Mouse (Mus musculus) midbrain, embryonic 12.5 days (tissue): Measurements from ENCODE around the gene Gtf3c6. TPM values are rescaled to one million over a fixed set of nuclear protein-coding genes. Genes with fewer than 3 reads are reported as not detected.
A peak's percentile ranks its signal among the peaks of the same experiment; 100 is the strongest.

Experiments
- ATAC-seq: fragments of 200-750 bp; cut with Nextera tagmentation; 2 replicates; pipeline ENCODE4 v1.8.0; 2017; ENCODE audit warnings: low read depth, moderate TSS enrichment, moderate library complexity; ENCODE audit not compliant: low FRiP score
- H3K27ac ChIP-seq: fragments of 300-500 bp; sonication (generic); replicated peaks from 2 replicates; pipeline ENCODE4 v1.5.1; 2016; ENCODE audit warnings: mild to moderate bottlenecking
- H3K27me3 ChIP-seq: fragments of 300-500 bp; sonication (generic); 2 replicates; pipeline ENCODE4 v1.6.1; 2016; ENCODE audit warnings: mild to moderate bottlenecking
- H3K36me3 ChIP-seq: fragments of 300-500 bp; sonication (generic); 2 replicates; pipeline ENCODE4 v1.6.1; 2016
- H3K4me1 ChIP-seq: fragments of 300-500 bp; sonication (generic); 2 replicates; pipeline ENCODE4 v1.6.1; 2016
- H3K4me2 ChIP-seq: fragments of 300-500 bp; sonication (generic); replicated peaks from 2 replicates; pipeline ENCODE4 v1.6.1; 2016; ENCODE audit warnings: mild to moderate bottlenecking, moderate library complexity
- H3K4me3 ChIP-seq: fragments of 300-500 bp; sonication (generic); 2 replicates; pipeline ENCODE4 v1.5.1; 2016; ENCODE audit warnings: mild to moderate bottlenecking
- H3K9ac ChIP-seq: fragments of 300-500 bp; sonication (generic); replicated peaks from 2 replicates; pipeline ENCODE4 v1.6.1; 2016; ENCODE audit warnings: mild to moderate bottlenecking, moderate library complexity
- H3K9me3 ChIP-seq: fragments of 300-500 bp; sonication (generic); 2 replicates; pipeline ENCODE4 v1.6.1; 2016; ENCODE audit warnings: mild to moderate bottlenecking
- WGBS: fragments of 180-500 bp; shearing (Covaris S2); methylation state at CpG from one replicate; pipeline ENCODE4 v1.1.7; 2016; 5-methylcytosine and 5-hydroxymethylcytosine counted together
- polyA plus RNA-seq: library from polyadenylated mRNA; unstranded; fragments of >200 nt; fragmentation: Nextera tagmentation; extraction: Ambion mirVana; gene quantifications from 2 replicates; pipeline ENCODE4 v1.2.1, GENCODE M21; 2016

Gtf3c6 gene
- polyA plus RNA-seq, 1 experiment from 2014 or later: 127 TPM

DNA sequence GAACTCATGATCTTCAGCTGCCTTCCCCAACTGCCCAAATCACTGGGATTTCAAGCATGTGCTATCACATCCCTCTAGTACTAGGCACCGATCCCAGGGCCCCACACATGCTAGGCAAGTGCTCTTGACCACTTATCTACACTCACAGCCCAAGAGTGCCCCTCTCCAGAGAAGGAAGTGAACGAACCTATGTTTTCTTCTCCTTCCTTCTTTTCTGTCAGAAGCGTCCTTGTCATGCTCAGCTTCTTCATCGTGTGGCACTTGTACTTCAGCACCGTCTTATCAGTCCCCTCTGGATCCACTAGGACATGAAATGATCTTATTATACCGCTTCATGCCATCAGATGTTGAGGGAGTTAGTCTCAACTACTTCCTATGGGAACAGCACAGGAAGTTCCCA is 6.9 kb downstream of the Gtf3c6 start:
- WGBS: 92% methylated on average over 6 of the region's 6 CpGs

DNA sequence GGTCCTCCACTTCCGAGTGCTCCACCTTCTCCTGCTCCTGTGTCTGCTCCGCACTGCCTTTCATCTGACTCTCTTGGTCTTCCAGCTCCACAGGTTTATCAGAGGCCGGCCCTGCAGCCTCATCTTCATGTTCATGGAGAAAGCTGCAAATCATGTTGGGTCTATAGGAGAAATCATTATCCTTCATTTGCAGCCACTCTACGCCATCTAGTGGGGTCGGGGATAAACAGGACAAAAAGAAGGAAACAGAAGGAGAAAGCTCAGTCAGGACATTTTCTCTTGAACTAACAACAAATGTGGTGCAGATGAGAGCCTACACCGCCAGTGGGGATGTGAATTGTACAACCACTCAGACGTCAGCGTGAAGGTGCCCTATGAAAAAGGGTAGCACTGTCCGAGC is 8.3 kb downstream of the Gtf3c6 start:
- Histone ChIP-seq H3K4me1 (0 out of 2 replicates have a peak, but pooled peaks cover 8% of the 10 kb centered on the region), H3K4me2 (no peak overlapping the region), H3K27me3 (no peaks in the 10 kb centered on the region), H3K9me3 (no peaks in the 10 kb centered on the region), H3K9ac (no peak overlapping the region), H3K27ac (no peak overlapping the region), H3K4me3 (no peak overlapping the region), H3K36me3 (peaks cover 67% of the 10 kb centered on the region)
- no peak for ATAC-seq
- WGBS: 91% methylated on average over 9 of the region's 9 CpGs

More for the DNA sequence above, 6.9 kb downstream of the Gtf3c6 start:
- no peak for ATAC-seq
- H3K9me3 ChIP-seq: no peaks in the 10 kb centered on the region
- H3K27me3 ChIP-seq: no peaks in the 10 kb centered on the region
- 0 out of 2 replicates have a peak, but pooled peaks cover 5% of the 10 kb centered on the region for H3K4me1 ChIP-seq
- H3K9ac ChIP-seq: no peak overlapping the region
- H3K4me2 ChIP-seq: no peak overlapping the region
- no peak overlapping the region for H3K27ac ChIP-seq
- no peak overlapping the region for H3K4me3 ChIP-seq
- peaks cover 69% of the 10 kb centered on the region for H3K36me3 ChIP-seq

DNA sequence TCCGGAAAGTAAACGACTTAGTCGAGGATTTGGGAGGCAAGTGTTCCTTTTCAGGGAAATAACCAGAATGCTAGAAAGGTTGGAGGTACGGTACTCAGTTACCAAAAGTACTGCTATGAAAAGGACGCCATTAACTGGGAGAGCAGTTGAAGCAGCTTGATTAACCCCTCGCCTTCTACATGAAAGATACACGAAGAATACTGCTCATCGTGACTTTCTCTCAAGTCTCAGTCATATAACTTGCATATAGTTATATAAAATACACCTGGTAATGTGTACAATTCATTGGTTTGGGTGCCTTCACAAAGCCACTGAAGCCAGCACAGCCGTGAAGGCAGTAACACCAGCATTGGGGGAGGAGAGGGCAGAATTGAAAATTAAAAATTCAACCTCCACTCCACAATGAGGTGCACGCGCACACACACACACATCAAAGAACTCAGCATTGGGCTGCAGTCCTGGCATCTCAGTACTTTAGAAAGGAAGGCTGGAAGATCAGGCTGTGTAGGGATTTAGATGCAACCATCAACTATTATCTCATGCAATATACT is 10.7 kb downstream of the Gtf3c6 start:
- 31% methylated on average over 11 of the region's 11 CpGs for WGBS

DNA sequence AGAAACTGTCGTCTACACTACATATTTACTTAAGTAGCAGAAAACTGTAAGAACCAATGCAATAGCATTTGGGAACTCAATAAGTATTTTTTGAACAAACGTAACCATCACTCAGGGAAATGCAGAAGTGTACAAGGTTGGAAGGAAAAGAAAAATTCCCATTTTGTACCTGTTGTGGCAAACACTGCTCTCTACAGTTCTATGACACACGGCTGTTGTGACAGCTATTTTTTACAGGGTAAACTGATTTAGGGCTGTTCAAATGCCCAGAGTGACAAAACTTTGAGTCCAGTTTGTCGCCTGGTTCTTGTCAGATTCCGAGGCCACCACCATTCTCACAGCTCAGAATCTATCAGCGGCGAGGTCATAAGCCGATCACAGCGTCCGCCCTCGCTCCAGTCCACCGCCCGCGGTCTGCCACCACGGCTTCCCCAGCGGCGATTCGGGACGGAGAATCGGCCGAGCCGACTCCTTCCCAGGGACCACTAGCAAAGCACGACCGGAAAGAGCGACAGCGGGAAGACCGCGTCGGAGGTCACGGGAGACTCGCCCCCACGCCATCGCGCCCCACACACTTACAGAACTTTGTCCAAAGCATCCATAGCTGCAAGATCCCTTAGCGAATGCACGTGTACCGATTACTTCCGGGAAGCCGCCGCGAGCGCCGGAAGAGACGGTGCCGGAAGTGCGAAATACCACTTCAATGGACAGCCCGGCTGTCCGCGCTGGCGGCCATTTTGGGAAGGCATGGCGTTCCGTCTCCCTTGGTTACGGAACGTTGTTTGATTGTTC is 11.3 kb downstream of the Gtf3c6 start, which contains the start of gene Rpf2:
Rpf2 (minus strand) TSS at position 663 of the 792 bp plus-strand sequence.
- Histone ChIP-seq H3K27ac (peak within 1 kb of the TSS; percentile 60), H3K4me1 (0 out of 2 replicates have a peak, but pooled peaks cover 8% of the 10 kb centered on the region), H3K4me2 (peak within 1 kb of the TSS; percentile 70), H3K36me3 (peaks cover 67% of the 10 kb centered on the region), H3K9ac (peak within 1 kb of the TSS; percentile 58), H3K27me3 (no peaks in the 10 kb centered on the region), H3K9me3 (no peaks in the 10 kb centered on the region), H3K4me3 (peak within 1 kb of the TSS; percentile 76)
- under 1% methylated on average over 54 of the region's 54 CpGs for WGBS
- ATAC-seq: peak; percentile 95

More for the DNA sequence above, 10.7 kb downstream of the Gtf3c6 start:
- no peaks in the 10 kb centered on the region for H3K9me3 ChIP-seq
- peak; percentile 40 for ATAC-seq
- H3K27me3 ChIP-seq: no peaks in the 10 kb centered on the region
- H3K9ac ChIP-seq: no peak overlapping the region
- H3K27ac ChIP-seq: peak overlapping the region; percentile 60
- peak overlapping the region; percentile 76 for H3K4me3 ChIP-seq
- H3K4me1 ChIP-seq: 0 out of 2 replicates have a peak, but pooled peaks cover 8% of the 10 kb centered on the region
- H3K4me2 ChIP-seq: peak overlapping the region; percentile 70
- peaks cover 67% of the 10 kb centered on the region for H3K36me3 ChIP-seq

DNA sequence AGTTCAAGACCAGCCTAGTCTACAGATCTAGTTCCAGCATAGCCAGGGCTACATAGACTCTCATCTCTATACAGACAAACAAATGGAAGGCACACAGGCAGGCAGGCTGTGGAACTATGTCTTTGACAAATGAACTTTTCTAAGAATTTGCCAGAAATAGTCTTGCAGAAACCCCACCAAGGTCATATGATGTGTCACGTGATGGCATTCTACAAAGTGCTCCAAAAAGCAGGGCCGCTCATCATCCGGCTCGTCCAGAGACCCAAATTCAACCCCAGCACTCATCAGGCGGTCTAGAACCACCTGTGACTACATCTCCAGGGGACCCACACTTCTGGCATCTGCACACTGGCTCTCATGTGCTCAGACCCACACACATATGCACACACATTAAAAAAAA is 20.1 kb downstream of the Gtf3c6 start:
- Histone ChIP-seq H3K27ac (no peak overlapping the region), H3K9me3 (no peaks in the 10 kb centered on the region), H3K9ac (no peak overlapping the region), H3K4me3 (no peak overlapping the region), H3K4me1 (no peaks in the 10 kb centered on the region), H3K36me3 (peaks cover 74% of the 10 kb centered on the region), H3K27me3 (no peaks in the 10 kb centered on the region), H3K4me2 (no peak overlapping the region)
- ATAC-seq: no peak
- WGBS: 96% methylated on average over 5 of the region's 5 CpGs

DNA sequence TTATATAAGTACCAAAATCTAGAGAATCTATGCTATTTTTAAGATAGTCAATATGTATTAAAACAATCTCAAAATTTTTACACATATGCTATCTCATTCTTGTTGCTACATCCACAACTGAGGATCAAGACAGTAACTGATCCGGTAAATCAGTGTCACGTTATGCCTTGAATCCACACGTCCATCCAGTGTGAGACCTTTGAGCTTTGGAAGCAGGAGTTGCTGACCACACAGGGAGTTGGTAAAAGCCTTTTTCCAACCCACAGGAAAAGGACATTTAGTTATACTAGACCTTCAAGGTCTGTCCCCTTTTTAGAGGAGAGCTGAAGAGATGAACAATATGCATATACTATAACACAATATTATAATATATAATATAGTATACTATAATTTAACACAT is 24.7 kb downstream of the Gtf3c6 start:
- Histone ChIP-seq H3K36me3 (peaks cover 69% of the 10 kb centered on the region), H3K4me3 (no peak overlapping the region), H3K27me3 (no peaks in the 10 kb centered on the region), H3K4me1 (no peaks in the 10 kb centered on the region), H3K9me3 (no peaks in the 10 kb centered on the region), H3K4me2 (no peak overlapping the region), H3K27ac (no peak overlapping the region), H3K9ac (no peak overlapping the region)
- no peak for ATAC-seq
- WGBS: 90% methylated on average over 3 of the region's 3 CpGs

DNA sequence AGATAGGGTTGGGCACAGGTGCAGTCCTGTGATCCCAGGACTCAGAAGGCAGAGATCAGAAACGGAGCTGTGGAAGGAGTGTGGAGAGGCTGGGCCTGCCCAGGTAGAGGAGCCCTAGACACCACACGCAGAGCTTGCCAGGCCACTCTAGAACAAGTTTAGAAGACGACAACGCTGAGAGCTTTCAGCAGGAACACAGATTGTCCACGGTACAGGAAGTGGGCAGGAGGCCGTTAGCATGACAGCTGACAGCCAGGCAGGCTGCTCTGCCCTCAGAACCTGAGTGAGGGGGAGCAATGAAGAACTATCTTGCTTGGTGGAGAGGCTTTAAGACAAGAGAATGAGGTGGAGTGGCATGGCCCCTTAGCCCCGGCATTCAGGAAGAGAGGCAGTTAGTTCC is 25.5 kb downstream of the Gtf3c6 start:
- ATAC-seq: no peak

DNA sequence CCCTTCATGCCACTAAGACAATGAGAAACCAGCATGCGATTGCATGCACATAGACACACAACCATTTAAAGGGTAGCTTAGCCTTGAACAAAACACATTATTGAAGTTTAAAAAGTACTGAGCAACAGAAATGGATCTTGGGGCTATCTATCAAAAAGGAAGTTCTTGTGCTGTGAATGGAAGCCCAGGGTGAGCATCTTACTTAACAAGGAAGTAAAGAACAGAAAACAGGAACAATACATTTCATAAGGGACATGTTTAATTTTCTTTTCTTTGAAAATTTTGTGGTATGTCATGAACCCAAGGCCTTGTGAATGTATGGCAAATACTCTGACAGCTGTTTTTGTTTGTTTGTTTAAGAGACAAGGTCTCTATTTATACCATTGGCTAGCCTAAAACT is 28.2 kb downstream of the Gtf3c6 start:
- Histone ChIP-seq H3K4me2 (no peak overlapping the region), H3K9me3 (no peaks in the 10 kb centered on the region), H3K36me3 (peaks cover 83% of the 10 kb centered on the region), H3K4me3 (no peak overlapping the region), H3K9ac (no peak overlapping the region), H3K4me1 (no peaks in the 10 kb centered on the region), H3K27me3 (no peaks in the 10 kb centered on the region), H3K27ac (no peak overlapping the region)
- ATAC-seq: no peak
- WGBS: 92% methylated on average over 1 of the region's 1 CpGs

More for the DNA sequence above, 25.5 kb downstream of the Gtf3c6 start:
- no peak overlapping the region for H3K27ac ChIP-seq
- no peak overlapping the region for H3K4me3 ChIP-seq
- H3K36me3 ChIP-seq: peaks cover 69% of the 10 kb centered on the region
- 88% methylated on average over 7 of the region's 7 CpGs for WGBS
- no peak overlapping the region for H3K9ac ChIP-seq
- H3K27me3 ChIP-seq: no peaks in the 10 kb centered on the region
- no peaks in the 10 kb centered on the region for H3K9me3 ChIP-seq
- H3K4me1 ChIP-seq: no peaks in the 10 kb centered on the region
- H3K4me2 ChIP-seq: no peak overlapping the region

DNA sequence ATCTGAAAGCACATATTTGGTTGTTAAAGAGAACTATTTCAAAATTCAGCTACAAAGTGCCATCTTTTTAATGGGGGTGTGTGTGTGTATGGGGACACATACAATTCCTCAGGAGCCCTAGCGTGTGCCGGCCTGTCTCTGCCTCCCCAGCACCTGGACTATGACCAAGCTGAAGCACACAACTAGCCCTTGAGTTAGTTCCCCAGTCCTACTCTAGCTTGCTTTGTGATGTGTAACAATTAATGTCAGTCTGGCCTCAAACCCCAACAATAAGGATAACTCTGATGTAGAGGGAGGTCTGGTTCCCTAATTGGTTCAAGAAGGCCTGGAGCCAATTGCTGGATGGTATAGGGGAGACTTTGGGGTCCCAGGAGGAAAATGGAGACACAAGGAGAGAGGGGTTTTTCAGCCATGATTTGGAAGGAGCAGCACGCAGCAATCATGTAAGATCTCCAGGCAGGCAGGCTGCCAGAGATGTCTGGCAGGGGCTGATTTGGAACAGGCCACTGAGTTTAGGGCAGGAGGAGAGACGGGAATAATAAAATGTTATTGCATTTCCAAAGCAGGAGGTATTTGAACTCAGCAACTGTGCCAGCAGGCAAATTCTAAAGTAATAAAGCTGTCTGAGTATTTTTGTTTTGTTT is 30.1 kb downstream of the Gtf3c6 start:
- Histone ChIP-seq H3K27ac (no peak overlapping the region), H3K9me3 (no peaks in the 10 kb centered on the region), H3K4me3 (no peak overlapping the region), H3K36me3 (peaks cover 87% of the 10 kb centered on the region), H3K9ac (no peak overlapping the region), H3K27me3 (no peaks in the 10 kb centered on the region), H3K4me1 (no peaks in the 10 kb centered on the region), H3K4me2 (no peak overlapping the region)
- WGBS: 90% methylated on average over 4 of the region's 4 CpGs
- no peak for ATAC-seq

DNA sequence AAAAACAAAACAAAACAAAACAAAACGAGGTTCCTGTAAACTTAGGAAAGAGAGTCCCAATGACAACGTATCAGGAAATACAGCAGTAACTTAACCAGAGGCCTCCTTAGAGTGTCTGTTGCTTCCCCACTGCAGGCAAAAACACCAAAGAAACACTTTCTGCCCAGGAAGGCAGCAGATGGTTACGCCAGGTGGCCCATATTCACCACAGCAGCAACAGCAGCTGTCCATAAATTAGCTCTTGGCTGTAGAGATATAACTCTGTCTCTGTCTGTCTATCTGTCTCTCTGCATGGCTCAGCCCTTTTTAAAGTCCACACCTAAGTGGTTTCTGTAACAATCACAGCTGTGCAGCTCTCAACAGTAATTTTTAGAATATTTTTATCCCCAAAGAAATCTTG is 39.0 kb downstream of the Gtf3c6 start:
- no peaks in the 10 kb centered on the region for H3K27me3 ChIP-seq
- no peak for ATAC-seq
- WGBS: 89% methylated on average over 3 of the region's 3 CpGs
- H3K4me2 ChIP-seq: no peak overlapping the region
- H3K9ac ChIP-seq: no peak overlapping the region
- 0 out of 2 replicates have a peak, but pooled peaks cover 2% of the 10 kb centered on the region for H3K4me1 ChIP-seq
- no peak overlapping the region for H3K27ac ChIP-seq
- H3K9me3 ChIP-seq: no peaks in the 10 kb centered on the region
- peaks cover 25% of the 10 kb centered on the region for H3K36me3 ChIP-seq
- no peak overlapping the region for H3K4me3 ChIP-seq

DNA sequence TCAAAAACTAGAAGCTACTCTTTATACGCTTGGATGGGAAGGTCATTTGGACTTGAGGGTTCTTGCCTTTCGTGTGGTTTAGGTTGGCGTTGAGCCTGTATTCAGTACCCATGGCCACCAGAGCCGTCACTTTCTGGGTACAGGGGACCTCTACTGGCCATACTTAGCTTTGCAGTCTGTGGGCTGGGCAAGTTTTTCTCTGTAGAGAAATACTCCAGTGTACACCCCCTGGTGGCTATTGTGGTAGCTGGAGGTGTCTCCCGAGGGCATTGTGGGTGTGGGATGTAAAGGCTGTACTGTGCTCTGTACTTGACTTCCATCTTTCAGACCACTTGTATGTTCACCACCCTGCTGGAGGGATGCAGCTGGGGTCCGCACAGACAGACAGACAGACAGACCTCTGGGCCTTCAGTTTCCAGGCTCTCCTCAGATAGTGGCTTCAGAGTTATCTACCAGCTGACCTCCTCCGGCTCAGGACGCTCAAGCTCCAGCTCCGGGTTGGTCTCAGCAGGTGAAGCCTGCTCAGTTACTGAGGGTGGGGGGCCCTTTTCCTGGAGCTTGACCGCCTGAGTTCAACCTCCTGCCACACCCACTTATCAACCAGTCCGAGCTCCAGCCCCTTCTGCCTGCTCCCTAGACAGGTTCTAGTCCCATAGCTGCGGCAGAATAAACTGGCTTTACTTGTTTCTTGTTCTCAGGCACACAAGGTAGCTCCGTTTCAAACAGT is 45.3 kb downstream of the Gtf3c6 start:
- WGBS: 43% methylated on average over 13 of the region's 13 CpGs
- peak; percentile 80; the same call in 1 of the 2 replicates for ATAC-seq
- Histone ChIP-seq H3K4me3 (no peak overlapping the region), H3K9ac (no peak overlapping the region), H3K27me3 (no peaks in the 10 kb centered on the region), H3K36me3 (no peaks in the 10 kb centered on the region), H3K9me3 (no peaks in the 10 kb centered on the region), H3K4me2 (no peak overlapping the region), H3K4me1 (no peaks in the 10 kb centered on the region), H3K27ac (no peak overlapping the region)
